Mouse (Mus musculus) ES-Bruce4 (cell line): ENCODE data around the gene Dennd5b. TPM values are rescaled to one million over a fixed set of nuclear protein-coding genes. Genes with fewer than 3 reads are reported as not detected.

ENCODE experiments used
- H3K27ac ChIP-seq: 2 replicates; pipeline ENCODE4 v1.5.1; 2012; ENCODE audit warnings: low read length, inconsistent platforms; ENCODE audit not compliant: insufficient read depth
- H3K27me3 ChIP-seq: 2 replicates; pipeline ENCODE4 v1.6.1; 2012; ENCODE audit warnings: mild to moderate bottlenecking, low read length, inconsistent platforms; ENCODE audit not compliant: control insufficient read depth, poor library complexity, insufficient read depth, severe bottlenecking
- H3K36me3 ChIP-seq: 2 replicates; pipeline ENCODE4 v1.6.1; 2012; ENCODE audit warnings: inconsistent platforms, mild to moderate bottlenecking, low read length, moderate library complexity; ENCODE audit not compliant: control insufficient read depth, poor library complexity, insufficient read depth, severe bottlenecking
- H3K4me1 ChIP-seq: one replicate; pipeline ENCODE4 v1.8.1; 2011; ENCODE audit warnings: low read length; ENCODE audit not compliant: control insufficient read depth, insufficient read depth
- H3K4me3 ChIP-seq: 2 replicates; pipeline ENCODE4 v1.5.1; 2011; ENCODE audit warnings: low read depth, mild to moderate bottlenecking, low read length
- H3K9ac ChIP-seq: 2 replicates; pipeline ENCODE4 v1.6.1; 2012; ENCODE audit warnings: low read depth, mild to moderate bottlenecking, inconsistent platforms; ENCODE audit not compliant: poor library complexity, severe bottlenecking
- H3K9me3 ChIP-seq: replicated peaks from 2 replicates; pipeline ENCODE4 v1.6.1; 2012; ENCODE audit warnings: mild to moderate bottlenecking, low read length, inconsistent platforms; ENCODE audit not compliant: control insufficient read depth, poor library complexity, insufficient read depth, severe bottlenecking
- CTCF ChIP-seq: IDR thresholded peaks from one replicate; pipeline ENCODE4 v1.8.1; 2011; ENCODE audit warnings: low read depth, low read length
- EP300 ChIP-seq: IDR thresholded peaks from 2 replicates; pipeline ENCODE4 v1.6.1; 2011; ENCODE audit warnings: low read depth, low read length; ENCODE audit not compliant: insufficient read depth
- POLR2A ChIP-seq: IDR thresholded peaks from one replicate; pipeline ENCODE4 v1.8.1; 2011; ENCODE audit warnings: low read length; ENCODE audit not compliant: insufficient read depth
- polyA plus RNA-seq: library from polyadenylated mRNA; stranded (reverse); fragments of >200 nt; gene quantifications from 2 replicates; pipeline ENCODE4 v1.2.4, GENCODE M21; 2011; ENCODE audit warnings: low read depth; ENCODE audit not compliant: missing spikeins, insufficient read depth, insufficient read length

Gene Dennd5b
- polyA plus RNA-seq, 1 experiment: 13.2 TPM

DNA sequence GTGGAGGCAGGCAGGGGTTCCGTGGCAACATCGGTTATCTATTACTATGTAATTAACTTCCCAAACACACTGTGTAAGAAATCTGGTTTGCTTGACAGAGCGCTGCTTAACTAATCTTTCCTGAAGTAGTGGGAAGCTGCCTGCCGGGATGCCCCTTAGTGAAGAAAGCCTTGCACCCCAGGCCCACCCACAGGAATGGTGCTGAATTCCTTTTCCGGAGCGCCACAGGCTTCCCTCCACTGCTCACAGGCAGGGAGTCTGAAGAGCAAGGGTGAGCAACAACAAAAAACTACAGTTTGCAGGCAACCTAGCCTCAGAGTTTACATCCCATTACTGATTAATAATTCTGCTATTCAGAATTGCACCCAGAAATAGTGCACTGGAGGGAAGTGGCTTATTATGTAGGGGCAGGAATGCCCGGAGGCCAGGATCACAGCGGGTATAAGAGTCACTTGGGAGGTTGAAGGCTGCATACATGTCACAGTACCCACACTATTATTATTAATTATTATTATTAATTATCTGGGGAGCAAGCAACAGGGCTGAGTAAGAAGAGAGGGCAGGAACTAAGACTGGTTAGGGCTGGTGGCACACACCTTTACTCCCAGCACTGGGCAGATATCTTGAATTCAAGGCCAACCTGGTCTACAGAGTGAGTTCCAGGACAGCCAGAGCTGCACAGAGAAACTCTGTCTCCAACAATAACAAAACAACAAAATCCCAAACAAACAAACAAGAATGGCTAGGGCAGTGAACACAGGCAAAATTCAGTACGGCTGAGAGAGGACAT lies 129.2 kb downstream of the Dennd5b start:
- peak overlapping the region; percentile 3; the same call in 1 of the 2 replicates for H3K4me3 ChIP-seq
- no peaks in the 10 kb centered on the region for H3K27me3 ChIP-seq
- TF ChIP-seq EP300 (no peak), CTCF (no peak), POLR2A (no peak)
- no peaks in the 10 kb centered on the region for H3K9me3 ChIP-seq
- H3K9ac ChIP-seq: 0 out of 2 replicates have a peak overlapping the region, but pooled peaks have one; percentile 19
- H3K27ac ChIP-seq: peak overlapping the region; percentile 60
- peaks cover 3% of the 10 kb centered on the region for H3K4me1 ChIP-seq
- no peaks in the 10 kb centered on the region for H3K36me3 ChIP-seq

DNA sequence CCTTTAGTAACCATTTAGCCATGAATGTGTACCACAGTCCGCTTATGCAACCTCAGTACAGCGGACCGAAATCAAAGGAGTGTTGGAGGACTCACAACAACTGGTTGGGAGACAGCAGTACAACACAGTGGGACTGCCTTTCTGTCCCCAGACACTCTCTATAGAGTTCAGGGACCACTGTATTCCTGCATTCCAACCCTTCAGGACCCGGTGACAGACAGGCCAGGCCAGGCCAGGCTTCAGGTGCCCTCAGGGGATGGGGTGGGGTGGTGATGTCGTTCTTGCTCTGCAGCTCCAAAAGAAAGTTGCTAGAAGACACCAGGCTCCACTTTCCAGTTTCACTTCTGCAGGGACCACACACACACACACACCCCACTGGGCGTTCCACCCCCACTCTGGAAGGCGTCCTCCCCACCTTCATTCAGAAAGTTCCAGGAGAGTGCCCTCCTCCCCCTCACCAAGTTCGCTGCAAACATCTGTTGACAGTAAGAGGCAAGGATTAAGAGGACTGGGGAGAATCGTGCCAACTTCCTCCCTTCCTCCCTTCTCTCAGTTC lies 130.0 kb downstream of the Dennd5b start:
- Histone ChIP-seq H3K27ac (peak overlapping the region; percentile 60), H3K9me3 (no peaks in the 10 kb centered on the region), H3K27me3 (no peaks in the 10 kb centered on the region), H3K9ac (0 out of 2 replicates have a peak overlapping the region, but pooled peaks have one; percentile 19), H3K4me3 (peak overlapping the region; percentile 3; the same call in 1 of the 2 replicates), H3K4me1 (peaks cover 3% of the 10 kb centered on the region), H3K36me3 (no peaks in the 10 kb centered on the region)
- TF ChIP-seq POLR2A (no peak), EP300 (peak; percentile 73), CTCF (no peak)

DNA sequence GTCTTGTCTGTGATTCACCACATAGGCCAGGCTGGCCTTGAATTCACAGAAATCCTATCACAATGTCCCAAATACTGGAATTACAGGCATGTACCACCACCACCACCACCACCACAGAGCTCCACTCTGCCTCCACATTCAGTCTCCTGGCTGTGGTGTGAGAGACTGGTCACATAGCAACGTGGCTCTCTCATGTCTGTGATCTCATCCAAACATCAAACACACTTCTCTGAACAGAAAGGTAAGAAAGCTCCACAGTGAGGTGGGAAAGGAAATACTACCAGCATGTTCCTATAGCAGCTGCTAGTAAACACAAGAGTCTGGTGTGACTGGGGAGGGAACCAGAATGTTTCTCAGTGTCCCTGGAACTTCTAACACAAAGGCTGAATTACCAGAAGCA lies 140.2 kb downstream of the Dennd5b start:
- Histone ChIP-seq H3K4me3 (no peak overlapping the region), H3K27ac (peak overlapping the region; percentile 3; the same call in 1 of the 2 replicates), H3K27me3 (no peaks in the 10 kb centered on the region), H3K9me3 (no peaks in the 10 kb centered on the region; the same call in 1 of the 2 replicates), H3K9ac (no peak overlapping the region), H3K4me1 (peaks cover 5% of the 10 kb centered on the region), H3K36me3 (no peaks in the 10 kb centered on the region)
- TF ChIP-seq POLR2A: no peak
- no peak for TF ChIP-seq EP300
- no peak for TF ChIP-seq CTCF

DNA sequence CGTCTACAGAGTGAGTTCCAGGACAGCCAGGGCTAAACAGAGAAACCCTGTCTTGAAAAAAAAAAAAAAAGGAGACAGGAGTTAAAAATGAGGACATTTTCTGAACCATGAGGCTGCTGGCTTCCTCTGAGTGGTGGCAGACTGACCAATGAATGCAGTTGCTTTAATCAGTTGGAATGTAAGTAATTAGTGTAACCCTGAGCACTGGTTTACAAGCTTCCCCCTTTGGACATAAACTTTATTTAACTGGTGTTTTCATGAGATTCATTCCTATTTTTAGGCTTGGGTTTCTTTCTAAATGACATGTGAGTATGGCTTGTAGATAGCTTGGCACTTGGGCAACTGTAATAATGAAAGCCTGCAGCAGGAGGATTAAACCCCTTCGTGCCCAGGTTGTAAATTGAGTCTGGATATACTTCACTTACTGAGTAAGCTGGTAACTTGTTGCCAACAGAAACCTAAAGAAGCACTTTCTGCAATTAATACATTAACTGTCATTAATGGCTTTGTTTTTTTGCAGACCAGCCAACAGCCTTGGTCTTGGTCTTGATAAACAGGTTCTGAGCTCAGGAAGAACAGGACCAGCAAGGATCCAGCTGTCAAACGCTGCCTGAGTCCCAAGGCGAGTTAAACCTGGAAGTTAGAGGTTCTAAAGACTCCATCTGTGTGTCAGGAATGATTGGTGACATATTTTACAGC lies 141.8 kb downstream of the Dennd5b start:
- no peaks in the 10 kb centered on the region for H3K27me3 ChIP-seq
- H3K36me3 ChIP-seq: no peaks in the 10 kb centered on the region
- H3K9ac ChIP-seq: 0 out of 2 replicates have a peak overlapping the region, but pooled peaks have one; percentile 37
- peaks cover 5% of the 10 kb centered on the region for H3K4me1 ChIP-seq
- H3K27ac ChIP-seq: peak overlapping the region; percentile 61
- TF ChIP-seq EP300 (no peak), CTCF (no peak), POLR2A (no peak)
- no peaks in the 10 kb centered on the region; the same call in 1 of the 2 replicates for H3K9me3 ChIP-seq
- no peak overlapping the region for H3K4me3 ChIP-seq

DNA sequence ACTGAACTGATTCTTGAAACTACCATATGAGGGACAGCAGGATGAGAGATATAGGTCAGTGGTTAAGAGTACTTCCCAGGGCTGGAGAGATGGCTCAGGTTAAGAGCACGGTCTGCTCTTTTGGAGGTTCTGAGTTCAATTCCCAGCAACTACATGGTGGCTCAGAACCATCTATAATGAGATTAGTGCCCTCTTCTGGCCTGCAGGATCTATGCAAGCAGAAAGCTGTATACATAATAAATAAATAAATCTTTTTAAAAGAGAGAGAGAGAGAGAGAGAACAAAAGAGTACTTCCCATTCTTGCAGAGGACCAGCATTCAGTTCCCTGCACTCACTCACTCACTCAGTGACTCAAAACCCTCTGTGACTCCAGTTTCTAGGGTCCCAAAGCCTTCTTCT lies 142.8 kb downstream of the Dennd5b start:
- no peaks in the 10 kb centered on the region for H3K27me3 ChIP-seq
- no peak overlapping the region for H3K4me3 ChIP-seq
- H3K9ac ChIP-seq: no peak overlapping the region
- H3K9me3 ChIP-seq: no peaks in the 10 kb centered on the region; the same call in 1 of the 2 replicates
- H3K4me1 ChIP-seq: peaks cover 5% of the 10 kb centered on the region
- TF ChIP-seq POLR2A (no peak), EP300 (no peak), CTCF (no peak)
- H3K27ac ChIP-seq: no peak overlapping the region
- no peaks in the 10 kb centered on the region for H3K36me3 ChIP-seq
